Mouse (Mus musculus): ENCODE results near the gene C130050O18Rik. TPM values are rescaled to one million over a fixed set of nuclear protein-coding genes. Genes with fewer than 3 reads are reported as not detected.

Gene C130050O18Rik
- polyA plus RNA-seq, 1 experiment from 2014 or later: 4.6 TPM

- 1% methylated on average over 66 of the region's 73 CpGs for WGBS
- H3K4me2 ChIP-seq (replicated peaks): peak overlapping the region; percentile 84
- peak; percentile 88 for ATAC-seq (ENCODE audit: insufficient number of reproducible peaks, low FRiP score, low TSS enrichment, low read depth)
- peak overlapping the region; percentile 50 for H3K9ac ChIP-seq
- peak overlapping the region; percentile 60 for H3K4me3 ChIP-seq (replicated peaks)
- H3K4me1 ChIP-seq: peaks cover 61% of the 10 kb centered on the region
- H3K27me3 ChIP-seq: no peaks in the 10 kb centered on the region
- H3K27ac ChIP-seq (replicated peaks): peak overlapping the region; percentile 63
- no peaks in the 10 kb centered on the region for H3K9me3 ChIP-seq (replicated peaks)
- H3K36me3 ChIP-seq: no peaks in the 10 kb centered on the region
Measured at GRCm38 (mm10) chr5:139380385-139381248, 24.5 kb upstream of the C130050O18Rik start.

GRCm38 (mm10) chr5:139381586-139382513, 23.2 kb upstream of the C130050O18Rik start:
- Histone ChIP-seq H3K4me2 (replicated peaks) (peak overlapping the region; percentile 6; the same call in 1 of the 2 replicates), H3K9ac (no peak overlapping the region), H3K4me1 (peaks cover 61% of the 10 kb centered on the region), H3K36me3 (no peaks in the 10 kb centered on the region), H3K27ac (replicated peaks) (0 out of 2 replicates have a peak overlapping the region, but pooled peaks have one; percentile 7), H3K4me3 (replicated peaks) (no peak overlapping the region), H3K9me3 (replicated peaks) (no peaks in the 10 kb centered on the region), H3K27me3 (no peaks in the 10 kb centered on the region)
- WGBS: 77% methylated on average over 18 of the region's 18 CpGs
- no peak for ATAC-seq (ENCODE audit: insufficient number of reproducible peaks, low FRiP score, low TSS enrichment, low read depth)

GRCm38 (mm10) chr5:139382760-139383159, 22.3 kb upstream of the C130050O18Rik start:
- Histone ChIP-seq H3K27ac (replicated peaks) (0 out of 2 replicates have a peak overlapping the region, but pooled peaks have one; percentile 7), H3K9me3 (replicated peaks) (no peaks in the 10 kb centered on the region), H3K4me2 (replicated peaks) (no peak overlapping the region), H3K9ac (no peak overlapping the region), H3K4me1 (peaks cover 57% of the 10 kb centered on the region), H3K4me3 (replicated peaks) (no peak overlapping the region), H3K36me3 (no peaks in the 10 kb centered on the region), H3K27me3 (no peaks in the 10 kb centered on the region)
- no peak for ATAC-seq (ENCODE audit: insufficient number of reproducible peaks, low FRiP score, low TSS enrichment, low read depth)
- 64% methylated on average over 8 of the region's 8 CpGs for WGBS

- Histone ChIP-seq H3K4me2 (replicated peaks) (no peak overlapping the region), H3K4me3 (replicated peaks) (no peak overlapping the region), H3K27me3 (no peaks in the 10 kb centered on the region), H3K36me3 (no peaks in the 10 kb centered on the region), H3K4me1 (peaks cover 57% of the 10 kb centered on the region), H3K9ac (no peak overlapping the region), H3K27ac (replicated peaks) (no peak overlapping the region), H3K9me3 (replicated peaks) (no peaks in the 10 kb centered on the region)
- ATAC-seq (ENCODE audit: insufficient number of reproducible peaks, low FRiP score, low TSS enrichment, low read depth): no peak
- 87% methylated on average over 9 of the region's 9 CpGs for WGBS
Measured at GRCm38 (mm10) chr5:139383234-139383633, 21.8 kb upstream of the C130050O18Rik start.

- Histone ChIP-seq H3K9ac (no peak overlapping the region), H3K4me1 (peaks cover 55% of the 10 kb centered on the region), H3K4me2 (replicated peaks) (no peak overlapping the region), H3K27me3 (no peaks in the 10 kb centered on the region), H3K27ac (replicated peaks) (no peak overlapping the region), H3K4me3 (replicated peaks) (no peak overlapping the region), H3K36me3 (no peaks in the 10 kb centered on the region), H3K9me3 (replicated peaks) (no peaks in the 10 kb centered on the region)
- 70% methylated on average over 10 of the region's 10 CpGs for WGBS
- no peak for ATAC-seq (ENCODE audit: insufficient number of reproducible peaks, low FRiP score, low TSS enrichment, low read depth)
Measured at GRCm38 (mm10) chr5:139384531-139384930, 20.5 kb upstream of the C130050O18Rik start.

- ATAC-seq (ENCODE audit: insufficient number of reproducible peaks, low FRiP score, low TSS enrichment, low read depth): no peak
- WGBS: 88% methylated on average over 5 of the region's 5 CpGs
- H3K4me2 ChIP-seq (replicated peaks): no peak overlapping the region
- no peaks in the 10 kb centered on the region for H3K27me3 ChIP-seq
- H3K9me3 ChIP-seq (replicated peaks): no peaks in the 10 kb centered on the region
- no peak overlapping the region for H3K4me3 ChIP-seq (replicated peaks)
- H3K36me3 ChIP-seq: no peaks in the 10 kb centered on the region
- no peak overlapping the region for H3K9ac ChIP-seq
- H3K4me1 ChIP-seq: peaks cover 52% of the 10 kb centered on the region
- H3K27ac ChIP-seq (replicated peaks): no peak overlapping the region
Measured at GRCm38 (mm10) chr5:139386047-139386446, 19.0 kb upstream of the C130050O18Rik start.

- Histone ChIP-seq H3K9ac (no peak overlapping the region), H3K4me2 (replicated peaks) (no peak overlapping the region), H3K36me3 (no peaks in the 10 kb centered on the region), H3K27me3 (no peaks in the 10 kb centered on the region), H3K27ac (replicated peaks) (peak overlapping the region; percentile 83; the same call in 1 of the 2 replicates), H3K4me1 (peaks cover 49% of the 10 kb centered on the region), H3K4me3 (replicated peaks) (no peak overlapping the region), H3K9me3 (replicated peaks) (no peaks in the 10 kb centered on the region)
- 77% methylated on average over 10 of the region's 10 CpGs for WGBS
- ATAC-seq (ENCODE audit: insufficient number of reproducible peaks, low FRiP score, low TSS enrichment, low read depth): no peak
Measured at GRCm38 (mm10) chr5:139387329-139388194, 17.5 kb upstream of the C130050O18Rik start.

- Histone ChIP-seq H3K9me3 (replicated peaks) (no peaks in the 10 kb centered on the region), H3K27me3 (no peaks in the 10 kb centered on the region), H3K36me3 (no peaks in the 10 kb centered on the region), H3K4me1 (peaks cover 45% of the 10 kb centered on the region), H3K27ac (replicated peaks) (peak overlapping the region; percentile 83), H3K9ac (no peak overlapping the region), H3K4me3 (replicated peaks) (no peak overlapping the region), H3K4me2 (replicated peaks) (no peak overlapping the region)
- 73% methylated on average over 4 of the region's 4 CpGs for WGBS
- ATAC-seq (ENCODE audit: insufficient number of reproducible peaks, low FRiP score, low TSS enrichment, low read depth): no peak
Measured at GRCm38 (mm10) chr5:139388195-139388570, 16.9 kb upstream of the C130050O18Rik start.

GRCm38 (mm10) chr5:139388694-139389675, 16.1 kb upstream of the C130050O18Rik start:
- H3K9me3 ChIP-seq (replicated peaks): no peaks in the 10 kb centered on the region
- H3K4me1 ChIP-seq: peaks cover 45% of the 10 kb centered on the region
- WGBS: 63% methylated on average over 17 of the region's 17 CpGs
- peak overlapping the region; percentile 83 for H3K27ac ChIP-seq (replicated peaks)
- H3K9ac ChIP-seq: no peak overlapping the region
- H3K4me3 ChIP-seq (replicated peaks): no peak overlapping the region
- H3K4me2 ChIP-seq (replicated peaks): no peak overlapping the region
- H3K36me3 ChIP-seq: no peaks in the 10 kb centered on the region; the same call in 1 of the 2 replicates
- H3K27me3 ChIP-seq: no peaks in the 10 kb centered on the region
- no peak for ATAC-seq (ENCODE audit: insufficient number of reproducible peaks, low FRiP score, low TSS enrichment, low read depth)

- Histone ChIP-seq H3K27me3 (no peaks in the 10 kb centered on the region), H3K4me2 (replicated peaks) (no peak overlapping the region), H3K36me3 (no peaks in the 10 kb centered on the region; the same call in 1 of the 2 replicates), H3K9me3 (replicated peaks) (no peaks in the 10 kb centered on the region), H3K27ac (replicated peaks) (peak overlapping the region; percentile 83), H3K4me1 (peaks cover 42% of the 10 kb centered on the region), H3K9ac (no peak overlapping the region), H3K4me3 (replicated peaks) (no peak overlapping the region)
- peak; percentile 59 for ATAC-seq (ENCODE audit: insufficient number of reproducible peaks, low FRiP score, low TSS enrichment, low read depth)
- WGBS: 8% methylated on average over 6 of the region's 6 CpGs
Measured at GRCm38 (mm10) chr5:139389676-139390061, 15.4 kb upstream of the C130050O18Rik start.

Data from embryonic facial prominence, embryonic 15.5 days (tissue).